Mouse (Mus musculus) forebrain, postnatal 0 days (tissue): ENCODE measurements around the gene Dbil5. TPM values are rescaled to one million over a fixed set of nuclear protein-coding genes. Genes with fewer than 3 reads are reported as not detected.
A peak's percentile ranks its signal among the peaks of the same experiment; 100 is the strongest.

ENCODE experiments used
- ATAC-seq: fragments of 200-750 bp; cut with Nextera tagmentation; 2 replicates; pipeline ENCODE4 v1.8.0; 2017; ENCODE audit warnings: mild to moderate bottlenecking, moderate library complexity
- DNase-seq: peaks from one replicate; pipeline ENCODE4 v3.0.0-alpha.2; 2015
- H3K27ac ChIP-seq: fragments of 300-500 bp; sonication (generic); 2 replicates; pipeline ENCODE4 v1.5.1; 2014; ENCODE audit warnings: low read depth, mild to moderate bottlenecking, antibody characterized with exemption, low read length, moderate library complexity, mixed read lengths
- H3K27me3 ChIP-seq: fragments of 300-500 bp; sonication (generic); 2 replicates; pipeline ENCODE4 v1.6.1; 2014; ENCODE audit warnings: mild to moderate bottlenecking, low read length, mixed read lengths; ENCODE audit not compliant: insufficient read depth
- H3K36me3 ChIP-seq: fragments of 300-500 bp; sonication (generic); 2 replicates; pipeline ENCODE4 v1.6.1; 2014; ENCODE audit warnings: mild to moderate bottlenecking, moderate library complexity; ENCODE audit not compliant: insufficient read depth
- H3K4me1 ChIP-seq: fragments of 300-500 bp; sonication (generic); 2 replicates; pipeline ENCODE4 v1.6.1; 2014; ENCODE audit warnings: antibody characterized with exemption; ENCODE audit not compliant: insufficient read depth
- H3K4me2 ChIP-seq: fragments of 300-500 bp; sonication (generic); 2 replicates; pipeline ENCODE4 v1.6.1; 2014; ENCODE audit warnings: low read depth, mild to moderate bottlenecking, moderate library complexity
- H3K4me3 ChIP-seq: fragments of 300-500 bp; sonication (generic); 2 replicates; pipeline ENCODE4 v1.5.1; 2014; ENCODE audit warnings: low read depth, low read length, mixed read lengths
- H3K9ac ChIP-seq: fragments of 300-500 bp; sonication (generic); 2 replicates; pipeline ENCODE4 v1.6.1; 2014; ENCODE audit warnings: mild to moderate bottlenecking
- H3K9me3 ChIP-seq: fragments of 300-500 bp; sonication (generic); 2 replicates; pipeline ENCODE4 v1.6.1; 2016; ENCODE audit warnings: low read length
- CTCF ChIP-seq: sonication (generic); IDR thresholded peaks from 2 replicates; pipeline ENCODE4 v1.5.1; 2016; ENCODE audit warnings: antibody characterized with exemption, control low read depth, low read depth
- WGBS: fragments of 180-500 bp; shearing (Covaris S2); extraction: QIAGEN DNeasy Blood & Tissue Kit; methylation state at CpG from one replicate; pipeline ENCODE4 v1.1.7; 2014; 5-methylcytosine and 5-hydroxymethylcytosine counted together
- polyA plus RNA-seq: library from polyadenylated mRNA; unstranded; fragments of >200 nt; fragmentation: Nextera tagmentation; extraction: Ambion mirVana; gene quantifications from 2 replicates; pipeline ENCODE4 v1.2.1, GENCODE M21; 2015
- total RNA-seq: library from RNA; depleted of rRNA; stranded (reverse); fragments of >200 nt; gene quantifications from 2 replicates; pipeline ENCODE4 v1.2.3, GENCODE M21; 2014; rRNA removed

The Dbil5 gene
- total and polyA plus RNA-seq, 2 experiments from 2014 or later = 0.43 to 1.2 TPM

DNA sequence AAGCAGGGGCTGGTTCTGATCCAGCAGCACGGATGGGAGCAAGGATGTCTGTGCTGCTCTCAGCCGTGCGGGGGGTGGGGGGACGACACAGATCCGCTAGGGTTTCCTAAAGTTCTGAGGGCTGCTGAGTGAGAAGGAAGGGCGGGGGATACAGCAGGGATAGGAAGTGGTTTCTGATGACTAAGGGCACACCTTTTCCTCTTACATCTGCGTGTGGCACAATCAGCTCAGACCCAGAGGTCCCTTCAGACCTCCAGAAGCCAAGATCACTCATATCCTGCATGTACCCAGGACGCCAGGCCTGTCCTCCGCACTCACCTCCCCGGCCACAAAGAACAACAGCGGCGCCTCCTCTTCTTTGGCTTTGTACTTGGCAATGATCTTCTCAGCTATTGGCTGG, 43.8 kb downstream of the Dbil5 start:
- Histone ChIP-seq H3K9ac (no peak overlapping the region), H3K36me3 (no peaks in the 10 kb centered on the region), H3K4me2 (no peak overlapping the region), H3K9me3 (no peaks in the 10 kb centered on the region), H3K27me3 (no peaks in the 10 kb centered on the region), H3K4me1 (no peaks in the 10 kb centered on the region), H3K27ac (no peak overlapping the region), H3K4me3 (no peak overlapping the region)
- DNase-seq (no peak), ATAC-seq (no peak)
- 69% methylated on average over 12 of the region's 12 CpGs for WGBS
- TF ChIP-seq CTCF = no peak

DNA sequence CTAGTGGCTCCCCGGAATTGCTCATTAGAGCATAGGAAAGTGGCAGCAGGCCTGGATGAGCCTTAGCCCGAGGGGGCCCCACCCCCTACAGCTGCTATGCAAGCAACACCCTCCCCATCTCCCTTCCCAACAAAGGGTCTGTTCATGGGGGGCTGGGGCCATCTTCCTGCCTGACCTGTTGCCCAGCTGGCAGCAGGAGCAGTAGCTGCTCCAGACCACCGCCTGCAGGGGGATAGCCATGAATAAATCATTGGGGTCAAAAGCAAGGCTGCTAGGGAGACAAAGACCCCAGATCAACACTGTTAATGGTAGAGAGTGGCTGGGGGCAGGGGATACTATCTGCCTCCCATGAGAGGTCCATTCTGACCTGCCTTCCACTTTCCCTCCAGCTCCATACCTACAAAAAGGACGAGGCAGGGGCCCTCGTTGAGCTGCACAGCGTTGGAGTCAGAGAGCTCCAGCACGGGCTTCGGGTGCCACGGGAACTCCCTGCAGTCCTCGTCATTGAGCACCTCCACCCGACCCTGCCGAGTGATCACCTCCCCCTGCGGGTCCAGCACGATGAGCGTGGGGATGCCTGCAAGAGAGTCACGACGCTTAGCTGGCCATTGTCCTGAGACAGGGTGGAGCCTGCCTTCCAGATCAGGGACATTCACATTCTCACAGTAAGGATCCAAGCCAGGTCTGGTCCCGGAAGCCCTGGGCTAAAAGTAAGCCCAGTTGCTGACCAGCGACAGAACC, 45.4 kb downstream of the Dbil5 start:
- DNase-seq = no peak
- Histone ChIP-seq H3K27me3 (no peaks in the 10 kb centered on the region), H3K9me3 (no peaks in the 10 kb centered on the region), H3K36me3 (no peaks in the 10 kb centered on the region), H3K9ac (no peak overlapping the region), H3K4me2 (no peak overlapping the region), H3K4me3 (no peak overlapping the region), H3K4me1 (no peaks in the 10 kb centered on the region), H3K27ac (no peak overlapping the region)
- no peak for TF ChIP-seq CTCF
- ATAC-seq = no peak
- 15% methylated on average over 19 of the region's 19 CpGs for WGBS

- ATAC-seq (no peak), DNase-seq (no peak)
- Histone ChIP-seq H3K4me3 (no peak overlapping the region), H3K9me3 (no peaks in the 10 kb centered on the region), H3K4me2 (no peak overlapping the region), H3K27me3 (no peaks in the 10 kb centered on the region), H3K9ac (no peak overlapping the region), H3K36me3 (no peaks in the 10 kb centered on the region), H3K27ac (peak overlapping the region; percentile 6; the same call in 1 of the 2 replicates), H3K4me1 (no peaks in the 10 kb centered on the region)
- TF ChIP-seq CTCF = no peak
- WGBS = 22% methylated on average over 7 of the region's 7 CpGs
These were observed 50.1 kb downstream of the Dbil5 start for GRCm38 (mm10) chr11:76267550-76267949.

DNA sequence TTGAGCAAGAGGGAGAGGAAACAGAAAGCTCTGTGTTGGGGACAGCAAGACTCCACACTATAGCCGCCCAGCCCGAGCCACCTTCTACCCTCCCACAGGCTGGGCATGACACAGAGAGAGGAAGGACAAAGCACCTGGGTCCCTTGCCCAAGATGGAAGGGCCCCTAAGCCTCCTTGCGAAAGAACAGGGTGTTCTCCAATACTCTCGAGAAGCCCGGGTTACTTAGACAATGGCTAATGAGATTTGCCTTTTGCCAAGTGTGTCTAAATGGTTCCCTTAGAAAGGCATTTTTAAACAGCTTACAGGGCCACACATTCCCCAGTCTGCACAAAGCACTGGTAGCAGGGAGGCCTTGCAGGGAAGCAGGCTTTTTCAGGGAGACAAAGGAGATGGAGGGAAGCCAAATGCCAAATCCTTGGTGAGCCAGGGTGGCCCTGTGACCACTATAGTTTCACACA, 50.6 kb downstream of the Dbil5 start:
- H3K9ac ChIP-seq = no peak overlapping the region
- no peak for TF ChIP-seq CTCF
- H3K27ac ChIP-seq = peak overlapping the region; percentile 6
- no peaks in the 10 kb centered on the region for H3K27me3 ChIP-seq
- ATAC-seq (peak; percentile 87), DNase-seq (peak; percentile 42)
- 12% methylated on average over 5 of the region's 5 CpGs for WGBS
- no peaks in the 10 kb centered on the region for H3K36me3 ChIP-seq
- H3K4me1 ChIP-seq = no peaks in the 10 kb centered on the region
- no peak overlapping the region for H3K4me2 ChIP-seq
- no peak overlapping the region for H3K4me3 ChIP-seq
- no peaks in the 10 kb centered on the region for H3K9me3 ChIP-seq

Other genes starting within 250 kb of the Dbil5 start
- 5.0 and 10.0 TPM in 2 replicates for gene 1700016K19Rik, start 217.7 kb upstream of the Dbil5 start, total RNA-seq
- 7.7 and 8.0 TPM in 2 replicates for gene 1700016K19Rik, start 217.7 kb upstream of the Dbil5 start, polyA plus RNA-seq
- 11.6 and 12.7 TPM in 2 replicates for gene Rflnb, start 189.8 kb upstream of the Dbil5 start, total RNA-seq
- 9.1 and 14.0 TPM in 2 replicates for gene Rflnb, start 189.8 kb upstream of the Dbil5 start, polyA plus RNA-seq
- gene Vps53, start 38.0 kb upstream of the Dbil5 start, total RNA-seq = 49.4 and 56.6 TPM in 2 replicates
- gene Vps53, start 38.0 kb upstream of the Dbil5 start, polyA plus RNA-seq = 59.1 and 63.2 TPM in 2 replicates
- 25.1 TPM in 2 replicates for gene Fam57a, start 37.9 kb upstream of the Dbil5 start, total RNA-seq
- 14.3 and 17.4 TPM in 2 replicates for gene Fam57a, start 37.9 kb upstream of the Dbil5 start, polyA plus RNA-seq
- gene Gemin4, start 56 bp downstream of the Dbil5 start, total RNA-seq = 11.5 and 12.2 TPM in 2 replicates
- 6.9 and 8.7 TPM in 2 replicates for gene Gemin4, start 56 bp downstream of the Dbil5 start, polyA plus RNA-seq
- gene Mrm3, start 26.1 kb downstream of the Dbil5 start, total RNA-seq = 15.1 and 18.2 TPM in 2 replicates
- gene Mrm3, start 26.1 kb downstream of the Dbil5 start, polyA plus RNA-seq = 20.8 and 22.2 TPM in 2 replicates
- 79.7 and 90.6 TPM in 2 replicates for gene Glod4, start 26.1 kb downstream of the Dbil5 start, total RNA-seq
- 110 and 126 TPM in 2 replicates for gene Glod4, start 26.1 kb downstream of the Dbil5 start, polyA plus RNA-seq
- 19.0 and 22.1 TPM in 2 replicates for gene Nxn, start 181.5 kb downstream of the Dbil5 start, total RNA-seq
- gene Nxn, start 181.5 kb downstream of the Dbil5 start, polyA plus RNA-seq = 10.7 and 12.7 TPM in 2 replicates
- 48.6 and 56.6 TPM in 2 replicates for gene Timm22, start 189.3 kb downstream of the Dbil5 start, total RNA-seq
- gene Timm22, start 189.3 kb downstream of the Dbil5 start, polyA plus RNA-seq = 93.2 and 98.2 TPM in 2 replicates